Mouse (Mus musculus) right cerebral cortex, adult 18-20 months (tissue): Measurements from ENCODE around the gene Fras1.

Experiments
- DNase-seq: peaks from one replicate; pipeline ENCODE4 v3.0.0; 2022; ENCODE audit warnings: mixed read lengths

Gene Fras1

DNA sequence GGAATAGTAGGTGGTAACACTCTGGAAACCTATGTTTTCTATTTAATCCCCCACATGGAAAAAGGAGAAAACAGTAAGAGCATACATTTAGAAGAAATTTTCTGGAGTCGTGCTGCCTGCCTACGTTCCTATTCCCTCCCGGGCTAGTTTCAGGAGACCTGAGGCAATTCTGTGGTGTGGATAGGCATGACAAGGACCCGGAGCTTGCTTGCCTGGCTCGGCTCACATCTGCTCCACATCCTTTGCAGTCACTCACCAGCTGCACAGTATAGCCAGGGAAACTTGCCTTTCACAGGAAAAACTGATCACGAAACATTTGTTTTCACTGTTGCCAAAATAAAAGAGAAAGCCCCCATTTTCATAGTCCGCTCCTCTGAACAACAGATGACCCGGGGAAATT lies 325.2 kb downstream of the Fras1 start:
- DNase-seq: no peak

DNA sequence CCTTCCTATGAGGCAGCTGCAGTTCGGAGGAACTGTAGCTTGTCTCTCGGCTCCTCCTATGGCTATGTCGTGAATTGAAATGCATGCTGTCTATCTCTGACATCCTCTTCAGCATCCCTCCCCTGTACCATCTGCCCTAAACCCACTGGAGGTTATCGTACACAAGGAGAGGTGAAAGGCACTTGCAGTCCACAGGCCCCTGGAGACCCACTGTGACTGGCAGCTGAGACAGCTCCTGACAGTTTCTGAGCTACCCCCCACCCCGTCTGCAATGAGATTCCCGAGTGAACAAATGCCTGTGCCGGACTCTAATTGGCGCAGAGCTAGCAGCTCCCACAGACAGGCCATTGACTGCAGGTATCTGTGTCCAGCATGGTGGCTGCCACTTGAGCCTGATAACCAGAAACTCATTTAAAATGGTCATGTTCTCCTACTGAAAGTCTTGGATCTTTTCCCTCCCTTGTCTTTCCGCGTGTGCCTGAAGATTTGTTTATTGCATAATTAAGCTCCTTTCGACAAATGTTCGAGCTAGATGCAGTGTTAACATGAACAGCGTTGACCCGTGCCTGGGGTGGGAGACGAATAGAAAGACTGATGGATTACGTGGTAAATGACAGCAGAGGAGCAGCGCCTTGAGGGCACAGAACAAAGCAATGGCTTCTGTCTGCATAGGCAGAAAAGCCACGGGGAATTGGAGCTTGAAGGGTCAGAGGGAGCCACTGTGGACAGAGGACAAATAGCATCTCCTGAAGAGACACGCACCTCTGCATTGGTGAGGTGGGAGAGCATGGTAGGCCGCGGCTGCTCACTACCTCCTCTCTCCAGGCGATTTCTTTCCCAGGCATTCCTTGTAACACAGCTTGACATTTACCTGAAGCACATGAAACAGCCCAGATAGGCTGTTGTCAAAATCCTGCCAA lies 329.2 kb downstream of the Fras1 start:
- no peak for DNase-seq

DNA sequence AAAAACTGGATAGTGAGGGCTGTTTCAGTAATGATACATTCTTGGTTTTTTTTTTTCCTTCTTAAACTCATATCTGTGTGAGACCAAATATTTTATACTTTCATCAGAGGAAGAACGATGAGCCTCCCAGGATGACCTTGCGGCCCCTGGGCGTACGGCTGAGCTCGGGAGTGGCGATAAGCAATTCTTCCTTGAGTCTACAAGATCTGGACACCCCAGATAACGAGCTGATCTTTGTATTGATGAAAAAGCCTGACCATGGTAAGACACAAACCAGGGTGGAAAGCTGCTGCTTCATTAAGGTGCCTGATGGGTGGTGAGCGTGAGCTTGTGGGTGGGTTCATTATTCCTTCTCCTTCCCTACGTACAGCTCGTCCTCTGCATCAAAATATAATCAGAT lies 334.8 kb downstream of the Fras1 start:
- DNase-seq: no peak

DNA sequence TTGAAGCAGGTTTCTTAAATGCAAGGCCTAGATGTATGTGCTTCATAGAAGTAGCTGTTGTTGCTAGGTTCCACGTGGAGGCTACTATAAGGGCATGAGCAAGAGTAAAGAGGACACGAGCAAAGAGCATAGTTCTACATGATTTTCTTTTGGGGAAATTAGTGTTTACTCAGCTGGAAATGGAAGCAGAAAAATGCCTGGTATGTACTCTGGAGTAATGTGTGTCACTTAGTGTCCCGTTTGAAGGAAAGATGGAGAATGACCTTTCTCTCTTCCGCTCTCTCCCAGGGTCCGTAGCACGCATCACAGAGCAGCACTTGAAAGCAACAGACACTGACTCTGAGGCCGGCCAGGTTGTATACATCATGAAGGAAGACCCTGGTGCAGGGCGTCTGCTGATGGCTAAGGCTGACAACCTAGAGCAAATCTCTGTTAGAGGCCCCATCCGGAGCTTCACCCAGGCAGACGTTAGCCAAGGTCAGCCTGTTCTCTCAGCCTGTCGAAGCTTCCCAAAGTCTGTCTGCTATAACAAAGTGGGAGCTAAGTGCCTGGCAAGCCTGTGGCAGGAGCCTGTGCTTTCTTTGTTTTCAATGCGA lies 338.4 kb downstream of the Fras1 start:
- DNase-seq: no peak

DNA sequence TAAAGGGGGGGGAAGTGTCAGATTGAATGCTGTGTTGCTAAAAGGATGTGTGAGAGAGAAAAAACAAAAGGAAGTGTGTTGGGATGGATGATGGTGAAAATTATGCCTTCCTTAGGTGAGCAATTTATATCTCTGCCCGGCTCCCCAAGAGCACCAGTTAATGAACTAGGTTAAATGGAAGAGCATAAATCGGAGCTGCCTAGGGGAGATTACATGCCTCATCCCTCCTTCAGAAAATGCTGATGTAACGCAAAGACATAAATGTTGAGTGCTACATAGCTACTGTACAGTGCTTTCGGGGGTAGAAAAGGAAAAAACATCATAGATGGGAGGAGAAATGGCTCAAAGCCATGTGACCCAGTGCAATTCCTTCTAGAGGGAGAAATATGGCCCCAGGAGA lies 339.0 kb downstream of the Fras1 start:
- DNase-seq: no peak

DNA sequence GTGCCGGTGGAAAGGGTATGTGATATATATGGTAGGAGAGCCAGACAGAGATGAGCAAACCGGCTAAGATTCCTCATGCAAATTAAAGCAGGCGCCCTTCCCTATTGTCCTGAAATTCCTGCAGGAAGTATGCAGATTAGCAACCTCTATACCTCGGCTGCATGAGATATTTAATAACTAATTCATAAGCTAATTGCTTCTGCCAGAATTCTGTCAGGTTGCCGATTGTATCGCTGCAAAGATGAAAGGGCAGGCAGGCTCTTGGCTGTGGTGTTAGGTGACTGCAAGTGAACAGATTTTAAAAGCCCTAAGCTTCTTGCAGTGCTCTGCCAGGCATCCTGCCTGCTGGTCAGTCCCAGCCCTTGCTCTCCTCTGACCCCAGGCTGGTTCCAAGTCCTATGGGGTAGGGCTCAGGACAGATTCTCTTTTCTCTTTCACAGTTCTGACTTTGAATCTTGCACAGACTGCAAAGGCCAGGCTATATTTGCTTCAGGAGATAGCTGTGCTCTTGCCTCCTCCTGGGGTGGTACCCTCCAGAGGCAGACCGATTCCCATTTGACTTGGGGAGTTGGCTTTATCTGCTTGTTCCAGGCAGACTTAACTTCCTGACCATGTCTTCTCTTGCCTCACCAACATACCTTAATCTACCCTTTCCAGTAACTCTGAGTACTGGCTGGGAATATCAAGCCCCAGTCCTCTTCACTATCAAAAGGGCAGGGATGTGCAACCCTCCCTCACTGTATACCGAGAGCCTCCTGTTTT lies 342.7 kb downstream of the Fras1 start:
- no peak for DNase-seq

DNA sequence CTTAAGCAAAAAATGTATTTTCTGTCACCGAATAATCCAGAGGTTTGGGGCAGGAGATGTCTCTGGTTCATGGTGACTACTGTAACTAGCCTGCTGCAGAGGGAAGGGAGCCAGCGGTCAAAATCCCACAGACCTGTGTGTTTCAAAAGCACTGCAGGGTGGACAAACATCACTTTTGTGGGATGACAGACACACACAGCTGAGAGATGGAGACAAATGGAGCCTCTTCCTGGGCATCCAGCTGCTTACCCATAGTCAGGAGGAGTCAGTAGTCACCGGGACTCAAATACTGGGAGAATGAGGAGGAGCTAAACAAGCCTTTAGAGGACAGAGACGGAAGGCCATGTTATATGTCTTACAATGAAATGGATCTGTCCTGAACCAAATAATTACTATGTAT lies 343.9 kb downstream of the Fras1 start:
- DNase-seq: no peak

DNA sequence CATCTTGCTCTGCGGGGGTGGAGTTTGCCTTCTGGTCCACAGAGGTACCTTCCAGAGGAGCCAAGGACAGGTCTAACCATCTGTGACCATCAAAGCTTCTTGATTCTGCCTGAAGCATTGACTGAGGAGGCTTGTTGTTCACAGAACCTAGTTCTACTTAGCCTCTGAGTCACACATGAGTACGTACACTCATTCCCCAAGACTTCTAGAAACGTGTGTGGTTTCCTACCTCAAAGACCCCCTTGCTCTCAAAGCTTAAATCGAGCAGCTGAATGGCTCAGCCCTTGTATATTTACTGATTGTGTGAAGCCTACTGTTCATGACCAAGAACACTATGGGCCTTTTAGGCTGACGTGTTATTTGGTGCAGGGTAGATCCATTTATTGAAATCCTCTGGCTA lies 344.8 kb downstream of the Fras1 start:
- DNase-seq: no peak

DNA sequence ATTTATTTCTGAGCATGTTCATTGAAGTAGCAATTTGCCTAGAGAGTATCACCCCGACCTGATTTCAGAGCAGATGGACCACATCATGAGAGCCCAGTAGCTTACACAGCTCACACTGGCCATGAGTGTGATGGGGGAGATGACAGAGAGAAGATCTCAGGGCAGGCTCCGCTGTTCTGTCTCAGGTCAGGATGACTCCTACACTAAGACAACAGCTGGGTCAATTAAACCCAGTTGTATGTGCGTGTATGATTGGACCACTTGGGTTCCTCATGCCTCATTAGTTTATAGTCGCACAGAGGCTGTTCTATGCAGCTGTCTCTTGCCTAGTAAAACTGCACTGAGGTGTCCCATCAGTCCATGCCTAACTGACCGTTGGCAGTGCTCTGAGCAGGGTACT lies 345.5 kb downstream of the Fras1 start:
- no peak for DNase-seq

DNA sequence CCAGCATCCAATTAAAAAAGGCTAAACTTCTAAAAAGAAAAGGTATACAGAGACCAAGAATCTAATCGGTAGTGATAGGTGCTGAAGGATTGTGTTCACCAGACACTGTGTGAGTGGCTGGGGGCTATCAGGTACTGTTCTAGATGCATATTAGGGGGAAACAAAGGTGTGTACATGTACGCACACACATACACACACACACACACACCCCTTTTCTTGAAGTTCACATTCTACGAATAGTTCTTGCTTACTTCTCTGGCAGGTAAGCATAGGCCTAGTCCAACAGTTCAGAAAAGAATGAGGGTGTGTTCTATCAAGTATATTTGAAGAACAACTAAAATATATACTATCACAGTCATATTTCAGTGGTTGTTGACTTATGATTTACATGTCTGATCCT lies 348.9 kb downstream of the Fras1 start:
- DNase-seq: no peak

DNA sequence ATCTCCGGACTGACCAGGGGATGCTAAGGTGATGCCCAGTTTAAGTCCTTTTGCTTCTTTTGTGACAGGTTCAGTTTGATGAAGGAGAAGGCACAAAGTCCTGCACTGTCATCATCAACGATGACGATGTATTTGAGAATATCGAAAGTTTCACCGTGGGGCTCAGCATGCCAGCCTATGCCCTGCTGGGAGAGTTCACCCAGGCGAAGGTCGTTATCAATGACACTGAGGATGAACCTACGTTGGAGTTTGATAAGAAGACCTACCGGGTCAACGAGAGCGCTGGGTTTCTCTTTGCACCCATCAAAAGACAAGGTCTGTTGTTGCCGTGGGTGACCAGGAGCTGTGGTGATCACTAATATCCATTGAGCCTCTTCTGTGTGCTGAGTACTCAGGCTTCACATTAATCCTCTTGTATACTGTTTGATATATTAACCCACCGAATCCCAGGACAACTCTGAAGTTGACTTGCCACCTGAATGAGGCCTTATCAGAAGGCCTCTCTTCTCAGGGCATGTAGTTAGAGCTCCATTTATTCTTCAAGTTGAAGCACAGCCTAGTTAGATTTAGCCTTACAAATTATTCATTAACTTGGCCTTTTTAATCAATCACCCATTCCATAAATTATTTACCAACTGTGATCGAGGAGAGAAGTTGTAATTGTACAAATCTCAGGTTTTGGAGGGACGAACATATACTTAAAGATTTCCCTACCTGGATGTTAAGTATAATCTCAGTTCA lies 365.6 kb downstream of the Fras1 start:
- no peak for DNase-seq

DNA sequence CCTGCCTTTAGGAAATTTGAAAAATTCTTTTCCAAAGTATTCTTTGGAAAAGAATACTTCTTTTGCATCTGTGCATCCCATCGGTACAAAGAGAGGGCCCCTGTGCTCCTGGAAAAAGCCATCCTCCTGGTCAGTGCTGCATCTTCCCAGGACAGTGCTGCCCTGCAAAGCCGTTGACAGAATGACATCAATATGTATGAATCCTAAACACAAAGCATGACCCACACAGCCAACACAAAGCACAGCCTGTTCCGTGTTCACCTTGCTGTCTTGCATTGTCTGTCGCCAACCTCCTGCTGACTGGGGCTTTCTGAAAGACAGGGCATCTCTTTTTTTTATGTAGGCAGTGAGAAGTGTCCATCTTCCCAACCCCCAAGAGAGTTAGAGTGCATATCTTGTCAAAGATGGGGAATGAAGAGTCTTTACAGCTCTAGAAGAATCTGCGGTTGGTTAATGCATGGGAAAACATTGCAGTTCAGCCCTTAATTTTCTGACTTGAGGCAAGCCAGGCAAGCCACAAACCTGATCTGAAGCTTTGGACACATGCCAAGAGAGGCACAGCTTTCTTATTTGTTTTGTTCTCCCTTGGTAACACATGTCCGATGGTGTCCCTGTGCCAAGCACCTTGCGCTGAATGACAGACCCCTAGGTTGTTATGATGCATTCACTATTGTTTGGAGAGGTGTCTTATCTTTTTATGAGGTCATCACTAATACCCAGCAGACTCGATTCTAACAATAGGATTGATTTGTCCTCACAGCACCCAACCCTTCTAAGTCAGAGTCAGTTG lies 373.6 kb downstream of the Fras1 start:
- no peak for DNase-seq

DNA sequence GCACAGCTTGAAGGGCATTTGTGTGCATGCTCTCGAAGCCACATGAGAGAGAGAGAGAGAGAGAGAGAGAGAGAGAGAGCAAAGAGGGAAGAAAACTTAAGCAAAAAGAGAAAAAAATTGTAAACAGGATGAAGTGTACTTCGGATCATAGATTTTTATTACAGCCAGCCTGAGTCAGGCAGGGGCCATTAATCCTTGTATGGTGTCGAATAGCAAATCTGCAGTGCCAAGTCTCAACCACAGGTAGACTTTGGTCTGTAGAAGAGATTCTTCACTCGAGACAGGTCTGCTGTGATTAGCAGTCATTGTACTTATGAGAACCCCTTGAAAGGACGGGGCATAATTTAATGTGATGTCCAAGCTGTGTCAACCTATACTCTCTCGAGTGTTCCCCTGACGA lies 383.9 kb downstream of the Fras1 start:
- no peak for DNase-seq

DNA sequence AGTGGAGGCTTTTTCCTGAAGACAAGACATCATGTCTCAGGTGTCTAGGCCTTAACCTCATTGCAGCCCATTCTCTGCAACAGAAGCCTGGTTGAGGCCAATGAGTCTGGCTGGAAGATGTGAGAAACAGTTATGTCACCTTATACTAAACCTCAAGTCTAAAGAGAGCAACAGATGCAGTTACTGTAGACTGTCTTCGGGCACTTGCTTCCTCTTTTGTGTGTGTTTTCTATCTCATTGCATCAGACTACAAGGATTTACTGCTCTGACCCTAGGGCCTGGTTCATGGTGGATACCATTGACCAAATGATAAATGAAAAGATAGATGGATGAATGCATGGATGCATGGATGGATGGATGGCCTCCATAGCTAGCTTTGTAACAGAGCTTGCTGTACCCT lies 388.3 kb downstream of the Fras1 start:
- DNase-seq: no peak

DNA sequence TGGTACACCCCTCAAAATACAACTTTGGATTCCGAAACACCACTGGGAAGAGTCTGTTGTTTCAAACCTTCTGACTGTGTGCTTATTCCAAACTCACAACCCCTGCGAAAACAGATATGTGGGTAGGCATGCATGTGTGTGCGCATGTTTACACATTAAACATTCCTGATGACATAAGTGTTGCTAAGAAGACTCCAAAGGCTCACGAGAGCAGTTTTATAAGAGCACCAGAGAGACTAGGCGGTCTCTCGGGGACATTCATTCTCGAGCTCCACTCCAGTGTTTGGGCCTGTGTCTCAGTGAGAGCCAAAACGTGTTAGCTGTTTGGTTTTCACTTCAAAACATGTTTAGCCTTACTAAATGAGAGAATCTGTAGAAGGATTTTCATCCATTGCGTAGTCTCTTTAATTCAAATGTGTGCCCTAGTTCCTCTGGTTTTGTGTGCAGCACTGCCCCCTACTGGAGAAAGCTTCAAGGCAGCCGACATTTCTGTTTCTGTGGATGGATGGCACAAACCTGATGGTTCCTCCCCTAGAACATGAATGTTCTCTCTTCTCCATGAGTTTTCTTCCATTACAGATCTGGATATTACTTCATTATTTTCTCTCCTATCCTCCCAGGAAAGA lies 395.2 kb downstream of the Fras1 start:
- peak; percentile 80 for DNase-seq

DNA sequence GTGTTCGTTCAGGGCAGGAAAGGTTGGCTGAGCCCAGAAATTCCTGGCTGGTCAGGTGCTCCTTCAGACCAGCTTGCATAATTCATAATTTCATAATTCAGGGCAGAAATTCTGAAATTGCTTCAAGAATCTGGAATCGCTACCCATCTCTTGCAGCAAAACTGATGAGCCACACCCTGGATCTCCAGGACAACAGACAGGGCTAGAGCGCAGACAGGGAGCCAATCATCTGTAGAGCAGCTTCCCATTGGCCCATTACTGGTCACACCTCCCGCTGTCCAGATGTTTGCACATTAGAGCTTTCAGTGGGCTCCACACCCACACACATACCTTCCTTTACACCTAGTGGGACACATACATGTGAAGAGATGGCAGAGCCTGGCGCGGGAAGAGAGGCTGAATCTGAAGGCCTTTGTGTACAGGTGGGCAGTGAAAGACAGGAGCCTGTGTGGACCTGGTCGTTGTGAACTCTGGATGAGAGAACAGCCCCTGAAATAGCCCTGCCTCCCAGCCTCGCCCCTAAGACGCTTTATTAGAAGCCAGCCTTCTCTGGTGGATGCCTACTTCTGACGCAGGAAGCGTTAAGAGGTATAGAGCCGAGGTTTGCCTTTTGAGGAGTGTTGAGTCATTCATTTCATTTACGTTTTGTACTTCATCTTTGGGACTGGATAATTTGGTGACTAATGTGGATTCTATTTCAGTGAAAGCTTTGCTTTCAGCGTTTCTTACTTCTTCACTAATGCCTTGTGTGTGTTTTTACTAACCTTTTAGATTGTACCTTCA lies 409.9 kb downstream of the Fras1 start:
- no peak for DNase-seq

DNA sequence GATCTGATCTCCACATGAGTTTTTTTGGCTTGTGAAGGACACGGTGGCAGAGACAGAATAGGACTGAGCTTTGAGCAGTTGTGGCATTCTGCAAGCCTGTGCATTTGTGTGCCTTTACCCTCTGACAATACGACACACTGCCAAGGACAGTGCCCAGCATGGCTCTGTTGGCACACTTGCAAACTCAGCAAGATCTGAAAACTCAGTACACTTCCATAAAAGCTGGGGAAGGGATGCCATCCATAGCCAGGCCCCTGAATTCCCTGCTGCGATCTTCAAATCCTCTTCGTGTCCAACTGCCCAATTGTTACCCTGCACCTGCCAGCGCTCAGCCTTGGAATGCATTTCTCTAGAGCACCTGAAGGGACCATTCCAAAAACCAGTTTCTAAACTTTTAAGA lies 411.3 kb downstream of the Fras1 start:
- DNase-seq: no peak

DNA sequence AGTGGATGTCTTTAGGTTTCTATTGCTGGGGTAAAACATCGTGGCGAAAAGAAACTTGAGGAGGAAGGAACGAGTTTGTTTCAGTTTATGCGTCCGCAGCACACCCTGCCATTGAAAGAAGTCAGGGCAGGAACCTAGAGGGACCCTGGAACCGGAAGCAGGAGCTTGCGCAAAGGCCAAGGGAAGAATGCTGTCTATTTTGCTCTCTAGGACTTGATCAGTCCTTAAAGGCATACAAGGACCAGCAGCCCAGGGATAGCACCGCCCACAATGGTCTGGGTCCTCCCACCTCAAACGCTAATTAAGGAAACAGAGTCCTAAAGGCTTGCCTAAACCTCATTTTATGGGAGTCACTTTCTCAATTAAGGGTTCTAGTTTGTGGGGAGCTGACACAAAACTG lies 418.7 kb downstream of the Fras1 start:
- DNase-seq: no peak

DNA sequence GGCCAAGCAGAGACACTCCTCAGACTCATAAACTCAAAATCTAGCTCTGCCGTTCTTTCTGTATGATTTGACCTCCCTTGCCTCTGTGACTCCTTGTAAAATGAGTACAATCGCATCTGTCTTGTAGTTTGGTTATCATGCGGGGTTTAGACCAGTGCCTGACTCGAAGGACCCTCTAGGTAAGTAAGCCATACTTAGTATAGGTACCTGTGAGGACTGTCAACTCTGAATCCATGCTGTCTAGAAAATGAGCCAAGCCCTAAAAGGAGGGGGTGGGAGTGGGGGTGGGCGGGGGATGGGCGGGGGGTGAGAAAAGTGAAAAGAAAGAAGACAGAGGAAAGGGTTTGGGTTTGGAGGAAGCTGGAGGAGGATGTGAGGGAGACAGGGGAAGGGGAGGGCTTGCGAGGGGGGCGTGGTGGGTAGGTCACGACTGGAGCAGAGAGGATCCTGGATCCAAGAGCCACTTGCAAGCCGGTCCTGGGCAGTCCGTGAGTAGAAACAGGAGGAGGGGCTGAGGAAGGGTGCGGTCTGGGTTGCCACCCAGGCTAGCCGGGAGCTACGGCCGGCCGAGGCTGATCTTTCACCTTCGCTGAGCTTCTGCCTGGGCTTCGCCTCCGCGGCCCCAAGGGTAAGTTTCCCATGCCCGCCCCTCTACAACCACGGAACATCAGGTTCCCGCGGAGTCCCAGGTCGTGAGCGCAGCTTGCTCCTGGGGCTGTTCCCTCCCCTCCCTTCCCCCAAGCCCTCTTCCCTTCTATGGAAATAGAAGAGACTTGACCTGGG lies 419.4 kb downstream of the Fras1 start, which contains the start of gene Anxa3:
TSS of gene Anxa3 (plus strand) at position 404 of the 783 bp plus-strand sequence.
- DNase-seq: no peak
